Mouse (Mus musculus): ENCODE data around the gene Tbc1d21.

DNA sequence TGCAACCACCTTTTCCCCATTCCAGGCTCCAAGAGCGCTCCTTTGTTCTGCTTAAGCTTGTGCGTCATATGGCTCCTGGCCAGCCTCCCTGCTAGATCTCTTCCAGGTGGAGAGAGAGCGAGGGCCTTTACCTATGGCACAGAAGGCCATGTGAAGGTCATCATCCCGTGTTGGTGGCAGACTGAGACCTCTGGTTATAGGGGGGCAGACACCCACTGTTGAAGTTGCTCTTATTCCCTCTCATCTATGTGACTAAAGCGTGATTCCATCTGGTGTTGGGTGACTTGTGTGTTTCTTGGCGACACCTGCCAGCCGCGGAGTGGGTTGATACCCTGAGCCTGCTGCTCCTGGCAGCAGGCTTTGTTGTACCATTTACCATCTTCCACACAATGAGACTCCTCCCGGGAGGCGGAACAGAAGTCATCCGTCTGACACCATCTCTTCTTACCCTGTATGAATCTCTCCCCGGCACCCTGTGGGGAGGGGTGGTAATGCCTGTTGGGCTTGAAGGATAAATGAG, 3.7 kb upstream of the Tbc1d21 start:
- no peak for TF ChIP-seq POLR2A (IDR thresholded peaks at IDR 0.05; ENCODE audit: control insufficient read depth, extremely low read depth, insufficient read depth, low read length, poor library complexity)
- TF ChIP-seq CTCF (IDR thresholded peaks at IDR 0.05; ENCODE audit: borderline replicate concordance, control insufficient read depth, extremely low read depth, insufficient read depth, low read length, poor library complexity) = no peak

Data from thymus, adult 2 months (tissue).